Mouse (Mus musculus) embryo, embryonic 10.5 days (tissue): ENCODE measurements at regions not wholly inside any gene's neighbourhood (a gene's known extent, or its start where the extent isn't known, plus 50 kb on each side); places are given as distances from the start of the nearest gene placed in this dataset.

Source experiments
- DNase-seq: peaks from one replicate; pipeline ENCODE4 v3.0.0-alpha.2; 2015; ENCODE audit warnings: low spot score

DNA sequence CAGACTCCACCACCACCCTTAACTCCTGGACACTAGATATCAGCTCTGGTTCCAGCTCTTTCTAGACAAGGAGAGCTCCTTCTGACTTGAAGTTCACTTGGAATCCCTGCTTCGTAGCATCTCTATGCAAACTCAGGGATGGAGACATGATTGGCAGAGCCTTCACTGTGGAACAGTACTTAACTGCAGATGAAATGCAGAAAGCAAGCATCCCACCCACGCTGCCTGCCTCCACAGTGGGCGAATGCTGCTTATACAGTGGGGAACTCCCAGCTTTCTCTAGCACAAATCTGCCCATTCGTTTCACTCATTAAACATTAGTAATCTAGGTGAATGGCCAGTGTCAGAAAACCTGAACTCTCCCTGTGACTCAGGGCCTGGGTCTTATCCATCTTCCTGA is 92.0 kb upstream of the Coch start:
- no peak for DNase-seq

DNA sequence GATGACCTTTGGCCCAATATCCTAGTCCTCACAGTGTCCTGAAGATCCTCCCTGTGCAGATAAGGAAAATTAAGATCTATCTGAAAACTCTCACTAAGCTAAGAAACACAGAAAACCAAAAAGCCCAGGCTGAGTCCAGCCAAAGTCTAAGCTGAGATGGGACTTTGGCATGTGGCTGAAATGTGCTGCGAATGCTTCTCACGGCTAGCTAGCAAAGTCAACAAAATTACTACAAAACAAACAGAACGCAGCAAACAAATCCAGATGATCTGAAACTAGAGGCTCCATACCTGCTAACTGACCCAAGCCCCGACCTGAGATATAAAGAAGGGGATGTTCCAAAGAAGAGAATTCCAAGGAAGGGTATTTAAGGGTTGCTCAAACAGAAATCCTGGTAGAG is 90.4 kb upstream of the Coch start:
- no peak for DNase-seq

DNA sequence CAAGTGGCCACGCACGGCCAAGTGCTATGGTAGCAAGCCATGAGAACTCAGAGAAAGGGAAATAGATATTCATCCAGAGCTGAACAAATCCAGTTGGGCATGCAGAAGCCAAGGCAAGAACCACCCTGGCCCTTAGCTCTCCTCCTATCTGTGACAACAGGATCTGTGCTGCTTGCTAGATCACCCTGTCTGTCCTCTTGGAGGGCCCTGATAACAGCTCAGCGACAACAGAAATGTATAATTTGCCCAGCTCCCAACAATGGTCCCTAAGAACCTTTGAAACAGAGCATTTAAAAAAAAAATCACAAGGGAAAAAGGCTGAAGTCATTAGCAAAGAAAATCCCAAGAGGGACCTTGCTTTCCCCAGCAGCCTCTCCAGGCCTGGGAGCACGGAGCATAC is 89.4 kb upstream of the Coch start:
- DNase-seq: no peak

DNA sequence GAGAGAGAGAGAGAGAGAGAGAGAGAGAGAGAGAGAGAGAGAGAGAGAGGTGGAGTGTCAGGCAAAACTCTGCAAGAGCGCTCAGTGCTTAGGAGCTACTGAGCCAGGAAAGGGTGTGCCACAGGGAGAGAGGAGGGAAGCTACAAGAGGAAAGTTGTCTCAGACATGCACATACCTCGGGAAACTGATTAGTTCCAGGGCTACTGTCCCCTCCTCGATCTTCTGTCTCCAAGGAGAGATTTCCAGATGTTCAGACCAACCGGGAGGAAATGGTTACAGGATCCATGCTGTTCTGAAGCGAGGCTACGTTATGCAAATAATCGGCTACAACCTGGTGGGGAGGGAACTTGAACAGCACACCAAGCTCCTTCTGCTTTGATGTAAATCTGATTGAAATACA is 88.6 kb upstream of the Coch start:
- DNase-seq: peak; percentile 55

DNA sequence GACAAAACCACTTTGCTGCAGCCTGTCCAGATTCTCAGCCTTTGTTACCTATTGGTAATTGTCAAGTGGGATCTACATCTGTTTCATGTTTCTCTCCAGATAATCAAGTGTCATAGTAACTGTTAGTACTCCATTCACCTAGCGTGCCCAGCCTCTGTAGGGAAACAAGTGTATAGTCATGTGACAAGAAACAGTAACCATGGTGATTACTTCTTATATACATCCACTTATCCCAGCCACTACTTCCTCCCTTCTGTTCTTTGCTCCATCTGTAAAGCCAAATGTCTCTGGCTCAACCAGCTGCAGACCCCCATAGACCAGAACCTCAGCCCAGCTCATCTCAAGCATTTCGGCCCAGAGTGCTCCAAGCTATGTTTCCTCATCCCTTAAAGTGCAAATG is 83.1 kb upstream of the Coch start:
- no peak for DNase-seq

DNA sequence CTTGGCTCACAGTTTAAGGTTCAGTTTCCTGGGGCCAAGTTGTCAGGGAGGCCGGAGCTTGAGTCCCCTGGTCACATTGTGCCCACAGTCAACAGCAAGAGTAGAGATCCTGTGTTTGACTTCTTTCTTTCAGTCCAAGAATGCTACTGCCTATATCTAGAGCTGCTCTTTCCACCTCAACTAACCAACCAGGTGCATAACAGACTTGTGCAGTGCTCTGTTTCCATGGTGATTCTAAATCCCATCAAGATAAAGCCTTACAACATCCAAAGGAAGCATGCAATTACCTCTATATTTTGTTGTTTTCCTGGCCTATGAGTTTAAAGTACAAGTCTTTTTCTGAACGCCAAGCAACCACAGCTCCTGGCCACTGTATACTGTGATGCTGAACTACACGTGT is 76.4 kb upstream of the Coch start:
- DNase-seq: no peak

DNA sequence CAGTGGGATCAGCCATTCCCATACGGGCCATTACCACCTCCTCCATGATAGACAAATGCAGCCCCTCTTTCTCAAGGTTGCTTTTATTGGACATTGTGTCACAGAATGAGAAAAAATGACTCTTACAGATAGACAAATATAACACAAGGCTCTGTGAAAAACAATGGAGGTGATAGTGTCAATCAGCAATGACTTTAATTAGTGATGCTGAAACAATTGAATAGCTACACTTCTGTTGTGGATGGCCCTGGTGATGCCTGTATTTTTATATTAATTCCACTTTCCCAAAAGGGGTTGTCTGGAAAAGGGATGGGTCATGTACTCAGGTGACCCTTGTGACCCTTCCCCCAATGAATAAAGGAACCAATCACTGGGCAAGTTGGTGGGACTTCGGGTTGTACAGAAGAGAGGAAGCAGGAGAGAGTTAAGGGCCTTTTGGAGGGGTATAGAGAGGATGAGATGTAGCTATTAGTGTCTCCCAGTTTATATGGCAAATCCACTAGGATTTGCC is 71.5 kb upstream of the Coch start:
- DNase-seq: no peak

DNA sequence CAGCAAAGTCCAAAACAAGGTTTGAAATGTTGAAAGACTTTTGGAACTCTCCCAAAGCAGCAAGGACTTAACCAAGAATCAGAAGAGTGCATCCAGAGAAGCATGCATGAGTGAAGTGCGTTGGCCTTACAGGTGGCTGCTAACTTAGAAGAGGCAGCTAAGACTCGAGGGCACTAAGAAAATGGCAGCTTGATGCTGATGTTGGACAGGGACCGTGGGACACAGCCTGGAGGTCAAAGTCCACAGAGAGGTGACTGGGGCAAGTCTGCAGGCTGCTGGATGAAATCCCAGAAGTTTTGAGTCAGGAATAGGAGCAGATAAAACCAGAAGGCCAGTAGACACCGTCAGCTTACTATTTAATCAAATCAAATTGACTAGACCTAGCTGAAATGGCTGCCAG is 69.3 kb upstream of the Coch start:
- no peak for DNase-seq

DNA sequence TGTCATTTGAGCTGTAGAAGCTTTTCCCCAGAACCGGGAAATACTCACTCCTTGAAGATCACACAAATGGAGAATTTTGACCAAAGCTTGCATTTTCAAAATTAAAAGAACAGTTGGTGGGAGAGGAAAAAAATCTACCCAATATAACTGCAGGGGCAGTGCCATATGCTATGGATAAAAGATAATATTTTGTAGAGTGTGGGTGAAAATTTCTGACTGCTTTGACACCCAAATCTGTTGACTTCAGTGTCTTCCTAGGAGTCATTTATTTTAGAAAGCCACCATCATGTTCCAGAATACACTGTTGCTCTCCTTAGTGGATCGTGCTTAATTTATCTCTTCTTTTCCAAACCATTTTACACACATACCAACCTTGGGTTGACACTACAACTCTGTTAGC is 65.3 kb upstream of the Coch start:
- DNase-seq: no peak

DNA sequence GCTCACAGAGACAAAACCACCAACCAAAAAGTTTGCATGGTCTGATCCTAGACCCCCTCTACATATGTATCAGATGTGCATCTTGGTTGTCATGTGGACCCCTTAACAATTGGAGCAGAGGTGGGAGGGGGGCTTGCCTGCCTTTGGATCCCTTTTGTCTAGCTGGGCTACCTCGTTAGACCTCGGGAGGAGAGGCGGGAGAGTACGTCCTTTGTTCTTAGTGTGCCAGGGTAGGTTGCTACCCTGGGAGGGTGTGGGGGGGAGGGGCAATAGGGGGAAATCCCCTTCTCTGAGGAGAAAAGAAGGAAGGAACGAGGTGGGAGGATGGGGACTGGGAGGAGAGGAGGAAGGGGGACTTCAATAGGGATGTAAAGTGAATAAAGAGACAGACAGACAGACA is 58.5 kb upstream of the Coch start:
- no peak for DNase-seq

DNA sequence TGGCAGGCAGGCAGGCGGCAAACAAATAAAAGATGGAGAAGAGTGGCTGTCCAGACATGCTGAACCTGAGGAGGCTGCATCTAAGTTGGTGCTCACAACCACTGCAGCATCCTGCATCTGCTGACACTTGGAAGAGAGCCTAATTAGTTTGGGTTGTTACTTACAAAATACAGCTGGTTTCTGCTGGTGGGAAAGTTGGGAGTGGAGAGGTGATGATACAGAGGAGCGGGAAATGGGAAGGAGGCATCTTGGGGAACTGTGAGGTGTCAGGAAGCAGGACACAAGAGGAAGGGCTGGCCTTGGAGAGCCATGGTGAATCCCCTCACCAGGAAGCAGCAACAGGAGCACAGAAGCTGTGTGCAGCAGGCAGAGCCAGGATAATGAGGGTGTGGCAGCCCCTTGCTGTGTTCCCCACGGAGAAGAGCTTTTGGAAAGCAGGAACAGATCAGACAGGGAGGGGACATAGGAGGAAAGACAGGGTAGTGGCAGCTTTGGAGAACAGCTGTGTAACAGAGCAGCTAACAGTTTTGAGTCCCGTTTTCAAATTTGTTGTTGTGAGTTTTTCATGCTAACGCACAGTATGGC is 58.0 kb upstream of the Coch start:
- no peak for DNase-seq
